Mouse (Mus musculus) myocyte (in vitro differentiated cells): ENCODE results near the gene Cfap298. TPM values are rescaled to one million over a fixed set of nuclear protein-coding genes. Genes with fewer than 3 reads are reported as not detected.

Experiments used
- H3K27me3 ChIP-seq: one replicate; pipeline ENCODE4 v1.6.1; 2011; ENCODE audit not compliant: control insufficient read depth, insufficient read depth, insufficient read length
- H3K36me3 ChIP-seq: one replicate; pipeline ENCODE4 v1.6.1; 2011; ENCODE audit not compliant: control insufficient read depth, insufficient read depth
- H3K4me2 ChIP-seq: one replicate; pipeline ENCODE4 v1.6.1; 2011; ENCODE audit warnings: low read depth, control low read depth
- H3K4me3 ChIP-seq: one replicate; pipeline ENCODE4 v1.5.1; 2011; ENCODE audit warnings: mild to moderate bottlenecking, control low read depth, moderate library complexity
- H3K79me2 ChIP-seq: one replicate; pipeline ENCODE4 v1.6.1; 2011; ENCODE audit not compliant: control insufficient read depth, insufficient read depth
- H3ac ChIP-seq: one replicate; pipeline ENCODE4 v1.6.1; 2011; ENCODE audit not compliant: control insufficient read depth, insufficient read length
- CEBPB ChIP-seq: IDR thresholded peaks from 2 replicates; pipeline ENCODE4 v1.6.1; 2011; ENCODE audit warnings: mild to moderate bottlenecking, moderate library complexity; ENCODE audit not compliant: poor library complexity, insufficient read depth, severe bottlenecking
- E2F4 ChIP-seq: IDR thresholded peaks from one replicate; pipeline ENCODE4 v1.6.1; 2011; ENCODE audit warnings: mild to moderate bottlenecking, control low read depth, moderate library complexity; ENCODE audit not compliant: insufficient read depth
- MAX ChIP-seq: IDR thresholded peaks from one replicate; pipeline ENCODE4 v1.6.1; 2011; ENCODE audit warnings: low read depth, mild to moderate bottlenecking, control low read depth
- MYOD1 ChIP-seq, 3 experiments: IDR thresholded peaks; one replicate each; pipeline ENCODE4 v1.6.1; 2011; ENCODE audit warnings: control low read depth in 2 of 3, low read depth in 2 of 3, mild to moderate bottlenecking in 2 of 3, moderate library complexity in 1 of 3; ENCODE audit not compliant: insufficient read length in 2 of 3, control insufficient read depth in 1 of 3
- MYOG ChIP-seq, 3 experiments: IDR thresholded peaks; one replicate each; pipeline ENCODE4 v1.6.1; 2011; ENCODE audit warnings: control low read depth in 2 of 3, low read depth in 2 of 3, mild to moderate bottlenecking in 2 of 3; ENCODE audit not compliant: insufficient read length in 2 of 3, control insufficient read depth in 1 of 3, insufficient read depth in 1 of 3
- POLR2A ChIP-seq: IDR thresholded peaks from one replicate; pipeline ENCODE4 v1.6.1; 2011; ENCODE audit warnings: low read depth, mild to moderate bottlenecking, control low read depth, moderate library complexity; ENCODE audit not compliant: insufficient read length
- POLR2AphosphoS2 ChIP-seq: IDR thresholded peaks from one replicate; pipeline ENCODE4 v1.6.1; 2011; ENCODE audit warnings: low read depth, control low read depth; ENCODE audit not compliant: insufficient read length
- REST ChIP-seq: IDR thresholded peaks from one replicate; pipeline ENCODE4 v1.6.1; 2011; ENCODE audit warnings: mild to moderate bottlenecking, control low read depth, moderate library complexity; ENCODE audit not compliant: insufficient read depth, insufficient read length
- SRF ChIP-seq: IDR thresholded peaks from one replicate; pipeline ENCODE4 v1.6.1; 2011; ENCODE audit warnings: low read depth; ENCODE audit not compliant: control insufficient read depth, insufficient read length
- TCF12 ChIP-seq: IDR thresholded peaks from one replicate; pipeline ENCODE4 v1.6.1; 2011; ENCODE audit warnings: mild to moderate bottlenecking, control low read depth; ENCODE audit not compliant: poor library complexity, insufficient read depth, severe bottlenecking
- TCF3 ChIP-seq: IDR thresholded peaks from one replicate; pipeline ENCODE4 v1.6.1; 2011; ENCODE audit warnings: low read depth, control low read depth; ENCODE audit not compliant: insufficient read length
- USF1 ChIP-seq: IDR thresholded peaks from one replicate; pipeline ENCODE4 v1.6.1; 2011; ENCODE audit warnings: low read depth, mild to moderate bottlenecking, control low read depth, moderate library complexity
- polyA plus RNA-seq: library from polyadenylated mRNA; unstranded; fragments of >200 nt; fragmentation: generic; extraction: Trizol; gene quantifications from one replicate; pipeline ENCODE4 v1.2.1, GENCODE M21; 2012; ENCODE audit warnings: missing spikeins

The Cfap298 gene
- polyA plus RNA-seq, 1 experiment, result 21.9 TPM

GRCm38 (mm10) chr16:90882501-90882977, 52.4 kb downstream of the Cfap298 start:
- no peak overlapping the region for H3K4me3 ChIP-seq

GRCm38 (mm10) chr16:90878135-90878860, 56.6 kb downstream of the Cfap298 start:
- no peak for TF ChIP-seq MAX
- no peak for TF ChIP-seq USF1
- no peak for TF ChIP-seq SRF
- TF ChIP-seq TCF3, result no peak
- TF ChIP-seq CEBPB, result no peak
- TF ChIP-seq MYOD1 (IDR thresholded peaks at IDR 0.05; ENCODE audit: control insufficient read depth in 1 of 3, insufficient read length in 2 of 3, low read depth in 2 of 3), result no peak
- no peak for TF ChIP-seq E2F4
- no peak for TF ChIP-seq POLR2A
- no peak for TF ChIP-seq POLR2AphosphoS2
- TF ChIP-seq MYOG (IDR thresholded peaks at IDR 0.05; ENCODE audit: control insufficient read depth in 1 of 3, insufficient read depth in 1 of 3, insufficient read length in 2 of 3, low read depth in 2 of 3), result no peak
- TF ChIP-seq REST, result no peak
- TF ChIP-seq TCF12, result no peak
- H3K27me3 ChIP-seq, result no peaks in the 10 kb centered on the region
- H3K79me2 ChIP-seq, result no peaks in the 10 kb centered on the region
- H3K4me2 ChIP-seq, result no peak overlapping the region
- H3ac ChIP-seq, result no peak overlapping the region
- H3K36me3 ChIP-seq, result no peaks in the 10 kb centered on the region
- no peak overlapping the region for H3K4me3 ChIP-seq

More at GRCm38 (mm10) chr16:90882501-90882977, 52.4 kb downstream of the Cfap298 start:
- Histone ChIP-seq H3ac (no peak overlapping the region), H3K27me3 (no peaks in the 10 kb centered on the region), H3K79me2 (no peaks in the 10 kb centered on the region), H3K4me2 (peak overlapping the region; percentile 38), H3K36me3 (no peaks in the 10 kb centered on the region)
- TF ChIP-seq USF1 (no peak), CEBPB (no peak), TCF3 (no peak), MYOG (IDR thresholded peaks at IDR 0.05; ENCODE audit: control insufficient read depth in 1 of 3, insufficient read depth in 1 of 3, insufficient read length in 2 of 3, low read depth in 2 of 3) (no peak), REST (no peak), MYOD1 (IDR thresholded peaks at IDR 0.05; ENCODE audit: control insufficient read depth in 1 of 3, insufficient read length in 2 of 3, low read depth in 2 of 3) (no peak), POLR2A (no peak), TCF12 (no peak), E2F4 (no peak), POLR2AphosphoS2 (no peak), MAX (no peak), SRF (no peak)

Other genes starting within 250 kb of the Cfap298 start
- 4.6 TPM for gene Mis18a, start 207.7 kb downstream of the Cfap298 start, polyA plus RNA-seq
- not detected for gene Mrap, start 196.9 kb downstream of the Cfap298 start, polyA plus RNA-seq
- 4.5 TPM for gene Urb1, start 124.7 kb downstream of the Cfap298 start, polyA plus RNA-seq
- gene Eva1c, start 108.4 kb downstream of the Cfap298 start, polyA plus RNA-seq, result 4.5 TPM
- 10.0 TPM for gene Synj1, start 76.2 kb upstream of the Cfap298 start, polyA plus RNA-seq
- gene Paxbp1, start 109.4 kb upstream of the Cfap298 start, polyA plus RNA-seq, result 8.8 TPM
- 0.01 TPM for gene 4932438H23Rik, start 160.0 kb upstream of the Cfap298 start, polyA plus RNA-seq